In the genomic region with DNA sequence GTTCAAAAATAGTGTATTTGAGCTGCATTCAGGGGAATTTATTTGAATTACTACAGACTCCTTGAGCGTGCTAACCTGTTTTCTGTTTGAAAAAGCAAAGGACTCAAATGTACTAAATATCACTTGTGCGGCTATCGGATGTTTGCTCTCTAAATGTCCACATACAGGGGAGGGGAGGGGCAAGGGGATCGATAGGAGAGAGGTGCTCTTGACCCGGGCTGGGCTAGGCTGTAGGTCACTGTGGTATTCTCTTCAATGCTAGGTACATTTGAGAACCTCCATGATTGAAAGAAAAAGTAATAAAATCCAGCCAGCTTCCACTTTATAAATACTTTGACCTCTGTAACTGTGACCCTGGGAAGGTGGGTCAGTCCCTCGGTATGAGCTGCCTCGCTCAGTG, we compare ENCODE assay signal across 9 mouse cellular contexts. TPM values are rescaled to one million over a fixed set of nuclear protein-coding genes. Genes with fewer than 3 reads are reported as not detected.
DNase-seq lines count a peak whose midpoint lies in the region; ATAC-seq lines count a peak whose summit lies in the region.
"Had no signal": no experiment of that assay in that cellular context is flagged by ENCODE, and none has a peak within 500 bp of the region (broad histone marks: within the 10 kb centered on the region; RNA-seq: fewer than 3 reads in every experiment).

No protein-coding gene starts in this region.

- no peak overlapping the region for H3K4me2 ChIP-seq in midbrain, embryonic 11.5 days
- H3K4me2 ChIP-seq in hindbrain, embryonic 12.5 days (replicated peaks), result peak overlapping the region; percentile 40
- H3K4me2 ChIP-seq in liver, embryonic 15.5 days, result 0 out of 2 replicates have a peak overlapping the region, but pooled peaks have one; percentile 1
- peak overlapping the region; percentile 44 for H3K4me2 ChIP-seq in stomach, embryonic 16.5 days (ENCODE audit: low read depth, low read length)

- H3K27me3 ChIP-seq in midbrain, embryonic 10.5 days (ENCODE audit: low read depth, poor library complexity, severe bottlenecking), result no peaks in the 10 kb centered on the region
- H3K27me3 ChIP-seq in midbrain, embryonic 11.5 days (ENCODE audit: control insufficient read depth, insufficient read depth, low read length), result no peaks in the 10 kb centered on the region
- H3K27me3 ChIP-seq in hindbrain, embryonic 12.5 days, result no peaks in the 10 kb centered on the region
- no peaks in the 10 kb centered on the region for H3K27me3 ChIP-seq in liver, embryonic 15.5 days
- no peaks in the 10 kb centered on the region; the same call in 1 of the 2 replicates for H3K27me3 ChIP-seq in stomach, embryonic 16.5 days (ENCODE audit: control insufficient read depth, insufficient read depth, low read length)

- peaks cover 82% of the 10 kb centered on the region for H3K4me1 ChIP-seq in midbrain, embryonic 10.5 days
- peaks cover 41% of the 10 kb centered on the region for H3K4me1 ChIP-seq in midbrain, embryonic 11.5 days (ENCODE audit: control insufficient read depth, insufficient read depth, low read length)
- peaks cover 59% of the 10 kb centered on the region for H3K4me1 ChIP-seq in hindbrain, embryonic 12.5 days
- H3K4me1 ChIP-seq in liver, embryonic 15.5 days (replicated peaks), result no peaks in the 10 kb centered on the region
- peaks cover 19% of the 10 kb centered on the region for H3K4me1 ChIP-seq in stomach, embryonic 16.5 days (ENCODE audit: control insufficient read depth, insufficient read depth, low read length)

- no peak overlapping the region for H3K9ac ChIP-seq in midbrain, embryonic 11.5 days (ENCODE audit: low read length)
- H3K9ac ChIP-seq in hindbrain, embryonic 12.5 days, result no peak overlapping the region
- H3K9ac ChIP-seq in liver, embryonic 15.5 days, result no peak overlapping the region
- no peak overlapping the region for H3K9ac ChIP-seq in stomach, embryonic 16.5 days (ENCODE audit: low read length)

- ATAC-seq in midbrain, embryonic 11.5 days (ENCODE audit: low FRiP score), result no peak
- ATAC-seq in hindbrain, embryonic 12.5 days (ENCODE audit: low FRiP score), result no peak
- ATAC-seq in liver, embryonic 15.5 days (ENCODE audit: insufficient read depth), result no peak
- ATAC-seq in stomach, embryonic 16.5 days (ENCODE audit: insufficient read depth, low FRiP score), result no peak
- no peak for ATAC-seq in megakaryocyte progenitor cell, adult 5-6 weeks (replicated peaks; ENCODE audit: poor library complexity)

- no peaks in the 10 kb centered on the region for H3K9me3 ChIP-seq in midbrain, embryonic 10.5 days (replicated peaks)
- no peaks in the 10 kb centered on the region for H3K9me3 ChIP-seq in midbrain, embryonic 11.5 days (ENCODE audit: control insufficient read depth, low read length)
- H3K9me3 ChIP-seq in hindbrain, embryonic 12.5 days (replicated peaks), result no peaks in the 10 kb centered on the region
- H3K9me3 ChIP-seq in liver, embryonic 15.5 days (replicated peaks), result no peaks in the 10 kb centered on the region
- H3K9me3 ChIP-seq in stomach, embryonic 16.5 days (replicated peaks; ENCODE audit: control insufficient read depth, low read length), result no peaks in the 10 kb centered on the region

- H3K27ac ChIP-seq in midbrain, embryonic 10.5 days (replicated peaks), result peak overlapping the region; percentile 69; the same call in 1 of the 2 replicates
- no peak overlapping the region for H3K27ac ChIP-seq in midbrain, embryonic 11.5 days (ENCODE audit: low read depth, low read length)
- H3K27ac ChIP-seq in hindbrain, embryonic 12.5 days, result peak overlapping the region; percentile 84
- H3K27ac ChIP-seq in liver, embryonic 15.5 days (replicated peaks), result no peak overlapping the region
- no peak overlapping the region for H3K27ac ChIP-seq in stomach, embryonic 16.5 days (ENCODE audit: low read length)

- H3K4me3 ChIP-seq in midbrain, embryonic 10.5 days, result no peak overlapping the region
- no peak overlapping the region for H3K4me3 ChIP-seq in midbrain, embryonic 11.5 days (ENCODE audit: low read depth, low read length)
- peak overlapping the region; percentile 5; the same call in 1 of the 2 replicates for H3K4me3 ChIP-seq in hindbrain, embryonic 12.5 days
- no peak overlapping the region for H3K4me3 ChIP-seq in liver, embryonic 15.5 days (replicated peaks)
- H3K4me3 ChIP-seq in stomach, embryonic 16.5 days (replicated peaks; ENCODE audit: low read length), result peak overlapping the region; percentile 31; the same call in 1 of the 2 replicates

- peaks cover 37% of the 10 kb centered on the region for H3K36me3 ChIP-seq in midbrain, embryonic 10.5 days
- H3K36me3 ChIP-seq in midbrain, embryonic 11.5 days (ENCODE audit: control insufficient read depth, insufficient read depth, low read length), result no peaks in the 10 kb centered on the region
- no peaks in the 10 kb centered on the region for H3K36me3 ChIP-seq in hindbrain, embryonic 12.5 days
- no peaks in the 10 kb centered on the region for H3K36me3 ChIP-seq in liver, embryonic 15.5 days (replicated peaks)
- no peaks in the 10 kb centered on the region for H3K36me3 ChIP-seq in stomach, embryonic 16.5 days (ENCODE audit: control insufficient read depth, insufficient read depth, low read length)

- WGBS in midbrain, embryonic 10.5 days, result 55% methylated on average over 7 of the region's 7 CpGs
- WGBS in midbrain, embryonic 11.5 days, result 50% methylated on average over 7 of the region's 7 CpGs
- WGBS in hindbrain, embryonic 12.5 days, result 52% methylated on average over 7 of the region's 7 CpGs
- 47% methylated on average over 7 of the region's 7 CpGs for WGBS in liver, embryonic 15.5 days (ENCODE audit: insufficient replicate concordance)
- 43% methylated on average over 7 of the region's 7 CpGs for WGBS in stomach, embryonic 16.5 days

- no peak for DNase-seq in midbrain, embryonic 10.5 days (ENCODE audit: low spot score)
- DNase-seq in midbrain, embryonic 11.5 days (ENCODE audit: low spot score, missing footprints), result no peak
- no peak for DNase-seq in right cerebral cortex, adult 2 months (ENCODE audit: low spot score in 2 of 2)
- DNase-seq in urinary bladder, postnatal 36 days (ENCODE audit: low spot score in 2 of 2), result no peak

RNA-seq across cellular contexts. Expression of gene Mtcl1, which starts 33.1 kb away (rescaled TPM):
- polyA plus RNA-seq in midbrain, embryonic 10.5 days (2016; fragmentation: Nextera tagmentation; extraction: Ambion mirVana), result 45.9 and 65.2 TPM in 2 replicates
- 43.5 and 47.3 TPM in 2 replicates for polyA plus RNA-seq in midbrain, embryonic 11.5 days (2014; fragmentation: Nextera tagmentation; extraction: Ambion mirVana)
- polyA plus RNA-seq in hindbrain, embryonic 12.5 days (2016; fragmentation: Nextera tagmentation; extraction: Ambion mirVana), result 60.3 and 60.4 TPM in 2 replicates
- polyA plus RNA-seq in liver, embryonic 15.5 days (2015; fragmentation: Nextera tagmentation; extraction: Ambion mirVana), result 0.10 and 0.12 TPM in 2 replicates
- 4.1 and 6.1 TPM in 2 replicates for polyA plus RNA-seq in stomach, embryonic 16.5 days (2015; fragmentation: Nextera tagmentation; extraction: Ambion mirVana)
- total RNA-seq in megakaryocyte progenitor cell, adult 5-6 weeks (2015), result not detected in 2 replicates
- total RNA-seq in megakaryocyte progenitor cell, adult 5-6 weeks (2017), result 0.14 TPM in 1 of 2 replicates, not detected in the other
- total RNA-seq: MEL had no signal

Comparison
In these comparisons a context has a peak if more than half of its experiments do, and no peak if none do; other contexts are left out.
1. H3K27ac ChIP-seq: peak in midbrain, embryonic 10.5 days (single experiment) and hindbrain, embryonic 12.5 days (single experiment); none in midbrain, embryonic 11.5 days (single experiment), liver, embryonic 15.5 days (single experiment) and stomach, embryonic 16.5 days (single experiment).
2. H3K4me3 ChIP-seq: peak in hindbrain, embryonic 12.5 days (single experiment) and stomach, embryonic 16.5 days (single experiment); none in midbrain, embryonic 10.5 days (single experiment), midbrain, embryonic 11.5 days (single experiment) and liver, embryonic 15.5 days (single experiment).